Mouse (Mus musculus): Measurements from ENCODE around the gene Cplx2.

GRCm38 (mm10) chr13:54403224-54404070 is 32.3 kb downstream of the Cplx2 start:
- no peak for TF ChIP-seq CTCF (IDR thresholded peaks at IDR 0.05; ENCODE audit: insufficient read depth, low read length)
- no peak for TF ChIP-seq POLR2A (IDR thresholded peaks at IDR 0.05; ENCODE audit: borderline replicate concordance, extremely low read depth, low read depth, low read length)
